Mouse (Mus musculus) neural tube, embryonic 12.5 days (tissue): ENCODE data around the gene Pnkp. TPM values are rescaled to one million over a fixed set of nuclear protein-coding genes. Genes with fewer than 3 reads are reported as not detected.

Experiments used
- ATAC-seq: fragments of 200-750 bp; cut with Nextera tagmentation; 2 replicates; pipeline ENCODE4 v1.8.0; 2017; ENCODE audit warnings: low read depth, mild to moderate bottlenecking, moderate TSS enrichment, moderate library complexity; ENCODE audit not compliant: low FRiP score
- H3K27ac ChIP-seq: fragments of 300-500 bp; sonication (generic); 2 replicates; pipeline ENCODE4 v1.5.1; 2016
- H3K27me3 ChIP-seq: fragments of 300-500 bp; sonication (generic); replicated peaks from 2 replicates; pipeline ENCODE4 v1.6.1; 2016; ENCODE audit warnings: mild to moderate bottlenecking
- H3K36me3 ChIP-seq: fragments of 300-500 bp; sonication (generic); 2 replicates; pipeline ENCODE4 v1.6.1; 2016; ENCODE audit warnings: mild to moderate bottlenecking
- H3K4me1 ChIP-seq: fragments of 300-500 bp; sonication (generic); 2 replicates; pipeline ENCODE4 v1.6.1; 2016
- H3K4me2 ChIP-seq: fragments of 300-500 bp; sonication (generic); replicated peaks from 2 replicates; pipeline ENCODE4 v1.6.1; 2016; ENCODE audit warnings: mild to moderate bottlenecking
- H3K4me3 ChIP-seq: fragments of 300-500 bp; sonication (generic); 2 replicates; pipeline ENCODE4 v1.5.1; 2016
- H3K9ac ChIP-seq: fragments of 300-500 bp; sonication (generic); 2 replicates; pipeline ENCODE4 v1.6.1; 2016; ENCODE audit warnings: mild to moderate bottlenecking
- H3K9me3 ChIP-seq: fragments of 300-500 bp; sonication (generic); 2 replicates; pipeline ENCODE4 v1.6.1; 2016; ENCODE audit warnings: mild to moderate bottlenecking
- WGBS: fragments of 180-500 bp; shearing (Covaris S2); methylation state at CpG from one replicate; pipeline ENCODE4 v1.1.7; 2016; 5-methylcytosine and 5-hydroxymethylcytosine counted together
- polyA plus RNA-seq: library from polyadenylated mRNA; unstranded; fragments of >200 nt; fragmentation: Nextera tagmentation; extraction: Ambion mirVana; gene quantifications from 2 replicates; pipeline ENCODE4 v1.2.1, GENCODE M21; 2016

Gene Pnkp
- polyA plus RNA-seq, 1 experiment from 2014 or later, result 39.3 TPM

GRCm38 (mm10) chr7:44848561-44849415, 8.2 kb upstream of the Pnkp start, which contains the start of the genes Akt1s1 and Tbc1d17:
Gene Akt1s1 (plus strand): TSS chr7:44848991.
Gene Tbc1d17 (minus strand): TSS chr7:44849079.
- ATAC-seq, result peak; percentile 82
- H3K36me3 ChIP-seq, result peaks cover 41% of the 10 kb centered on the region
- peaks cover 42% of the 10 kb centered on the region for H3K4me1 ChIP-seq
- under 1% methylated on average over 54 of the region's 54 CpGs for WGBS
- H3K9me3 ChIP-seq, result no peaks in the 10 kb centered on the region
- peak within 1 kb of the TSS; percentile 81 for H3K27ac ChIP-seq
- peak within 1 kb of the TSS; percentile 83 for H3K9ac ChIP-seq
- H3K4me2 ChIP-seq, result peak within 1 kb of the TSS; percentile 88
- H3K4me3 ChIP-seq, result peak within 1 kb of the TSS; percentile 84
- no peaks in the 10 kb centered on the region for H3K27me3 ChIP-seq

GRCm38 (mm10) chr7:44849416-44850111, 7.4 kb upstream of the Pnkp start:
- peak overlapping the region; percentile 81 for H3K27ac ChIP-seq
- peaks cover 49% of the 10 kb centered on the region for H3K4me1 ChIP-seq
- H3K9ac ChIP-seq, result peak overlapping the region; percentile 83
- H3K4me3 ChIP-seq, result peak overlapping the region; percentile 84
- H3K9me3 ChIP-seq, result no peaks in the 10 kb centered on the region
- H3K4me2 ChIP-seq, result peak overlapping the region; percentile 88
- peaks cover 33% of the 10 kb centered on the region for H3K36me3 ChIP-seq
- under 1% methylated on average over 41 of the region's 41 CpGs for WGBS
- ATAC-seq, result peak; percentile 73
- H3K27me3 ChIP-seq, result no peaks in the 10 kb centered on the region

GRCm38 (mm10) chr7:44850146-44850545, 6.8 kb upstream of the Pnkp start:
- ATAC-seq, result peak; percentile 41
- Histone ChIP-seq H3K27ac (peak overlapping the region; percentile 81; the same call in 1 of the 2 replicates), H3K4me3 (peak overlapping the region; percentile 84), H3K36me3 (peaks cover 27% of the 10 kb centered on the region), H3K4me1 (peaks cover 55% of the 10 kb centered on the region), H3K9me3 (no peaks in the 10 kb centered on the region), H3K9ac (peak overlapping the region; percentile 83), H3K27me3 (no peaks in the 10 kb centered on the region), H3K4me2 (peak overlapping the region; percentile 88)
- WGBS, result under 1% methylated on average over 33 of the region's 33 CpGs

- H3K27me3 ChIP-seq, result no peaks in the 10 kb centered on the region
- no peak for ATAC-seq
- WGBS, result 83% methylated on average over 8 of the region's 8 CpGs
- no peaks in the 10 kb centered on the region for H3K9me3 ChIP-seq
- peak overlapping the region; percentile 83 for H3K9ac ChIP-seq
- peaks cover 58% of the 10 kb centered on the region for H3K4me1 ChIP-seq
- peak overlapping the region; percentile 88 for H3K4me2 ChIP-seq
- H3K36me3 ChIP-seq, result peaks cover 19% of the 10 kb centered on the region
- H3K27ac ChIP-seq, result no peak overlapping the region
- peak overlapping the region; percentile 84 for H3K4me3 ChIP-seq
Observed at GRCm38 (mm10) chr7:44850789-44851624, 5.9 kb upstream of the Pnkp start.

- Histone ChIP-seq H3K27me3 (no peaks in the 10 kb centered on the region), H3K4me3 (no peak overlapping the region), H3K4me1 (peaks cover 64% of the 10 kb centered on the region), H3K9ac (no peak overlapping the region), H3K9me3 (no peaks in the 10 kb centered on the region), H3K4me2 (peak overlapping the region; percentile 88; the same call in 1 of the 2 replicates), H3K36me3 (peaks cover 12% of the 10 kb centered on the region; the same call in 1 of the 2 replicates), H3K27ac (no peak overlapping the region)
- ATAC-seq, result no peak
- WGBS, result 91% methylated on average over 12 of the region's 12 CpGs
Observed at GRCm38 (mm10) chr7:44851625-44852234, 5.2 kb upstream of the Pnkp start.

GRCm38 (mm10) chr7:44852259-44853027, 4.5 kb upstream of the Pnkp start:
- Histone ChIP-seq H3K4me3 (no peak overlapping the region), H3K4me1 (peaks cover 62% of the 10 kb centered on the region), H3K9me3 (no peaks in the 10 kb centered on the region), H3K27ac (no peak overlapping the region), H3K27me3 (no peaks in the 10 kb centered on the region), H3K4me2 (no peak overlapping the region; the same call in 1 of the 2 replicates), H3K9ac (no peak overlapping the region), H3K36me3 (peaks cover 9% of the 10 kb centered on the region; the same call in 1 of the 2 replicates)
- no peak for ATAC-seq
- 92% methylated on average over 36 of the region's 36 CpGs for WGBS

GRCm38 (mm10) chr7:44853065-44853464, 3.9 kb upstream of the Pnkp start:
- 91% methylated on average over 2 of the region's 2 CpGs for WGBS
- Histone ChIP-seq H3K4me3 (no peak overlapping the region), H3K9me3 (no peaks in the 10 kb centered on the region), H3K4me1 (peaks cover 61% of the 10 kb centered on the region), H3K27me3 (no peaks in the 10 kb centered on the region), H3K9ac (no peak overlapping the region), H3K36me3 (peaks cover 9% of the 10 kb centered on the region; the same call in 1 of the 2 replicates), H3K27ac (no peak overlapping the region), H3K4me2 (peak overlapping the region; percentile 87; the same call in 1 of the 2 replicates)
- ATAC-seq, result no peak

GRCm38 (mm10) chr7:44853596-44854355, 3.2 kb upstream of the Pnkp start:
- no peak for ATAC-seq
- peaks cover 9% of the 10 kb centered on the region; the same call in 1 of the 2 replicates for H3K36me3 ChIP-seq
- H3K27ac ChIP-seq, result peak overlapping the region; percentile 80
- no peaks in the 10 kb centered on the region for H3K9me3 ChIP-seq
- H3K4me3 ChIP-seq, result peak overlapping the region; percentile 47
- H3K9ac ChIP-seq, result peak overlapping the region; percentile 72
- H3K4me2 ChIP-seq, result peak overlapping the region; percentile 87
- H3K4me1 ChIP-seq, result peaks cover 61% of the 10 kb centered on the region
- H3K27me3 ChIP-seq, result no peaks in the 10 kb centered on the region
- 32% methylated on average over 26 of the region's 26 CpGs for WGBS

- H3K4me3 ChIP-seq, result peak overlapping the region; percentile 47
- peak overlapping the region; percentile 80 for H3K27ac ChIP-seq
- no peaks in the 10 kb centered on the region for H3K9me3 ChIP-seq
- no peaks in the 10 kb centered on the region for H3K27me3 ChIP-seq
- peak; percentile 4; the same call in 1 of the 2 replicates for ATAC-seq
- H3K9ac ChIP-seq, result peak overlapping the region; percentile 72
- H3K4me2 ChIP-seq, result peak overlapping the region; percentile 87
- whole genome bisulfite sequencing, result 2% methylated on average over 45 of the region's 45 CpGs
- peaks cover 61% of the 10 kb centered on the region for H3K4me1 ChIP-seq
- peaks cover 10% of the 10 kb centered on the region; the same call in 1 of the 2 replicates for H3K36me3 ChIP-seq
Observed at GRCm38 (mm10) chr7:44854356-44855031, 2.4 kb upstream of the Pnkp start.

GRCm38 (mm10) chr7:44855036-44855435, 1.9 kb upstream of the Pnkp start:
- Histone ChIP-seq H3K9me3 (no peaks in the 10 kb centered on the region), H3K36me3 (peaks cover 15% of the 10 kb centered on the region; the same call in 1 of the 2 replicates), H3K4me2 (peak overlapping the region; percentile 87), H3K4me1 (peaks cover 63% of the 10 kb centered on the region), H3K4me3 (peak overlapping the region; percentile 47), H3K9ac (peak overlapping the region; percentile 72; the same call in 1 of the 2 replicates), H3K27me3 (no peaks in the 10 kb centered on the region), H3K27ac (peak overlapping the region; percentile 80)
- ATAC-seq, result no peak
- 38% methylated on average over 10 of the region's 10 CpGs for WGBS
